Mouse (Mus musculus) liver, embryonic 14.5 days (tissue): Measurements from ENCODE around the gene Aldh1b1. TPM values are rescaled to one million over a fixed set of nuclear protein-coding genes. Genes with fewer than 3 reads are reported as not detected.

Experiments used
- ATAC-seq: fragments of 200-750 bp; cut with Nextera tagmentation; 2 replicates; pipeline ENCODE4 v1.8.0; 2017; ENCODE audit warnings: moderate number of reproducible peaks, mild to moderate bottlenecking, moderate library complexity; ENCODE audit not compliant: insufficient read depth
- DNase-seq, 3 experiments: peaks; one replicate each; pipeline ENCODE4 v3.0.0-alpha.2; 2012 to 2013; ENCODE audit warnings: low read depth in 3 of 3, low spot score in 3 of 3
- H3K27ac ChIP-seq: fragments of 300-500 bp; sonication (generic); 2 replicates; pipeline ENCODE4 v1.5.1; 2014; ENCODE audit warnings: moderate library complexity, mild to moderate bottlenecking, control low read depth, inconsistent platforms
- H3K27me3 ChIP-seq: fragments of 300-500 bp; sonication (generic); 2 replicates; pipeline ENCODE4 v1.6.1; 2014; ENCODE audit warnings: mild to moderate bottlenecking, low read length, moderate library complexity; ENCODE audit not compliant: control insufficient read depth, insufficient read depth
- H3K36me3 ChIP-seq: fragments of 300-500 bp; sonication (generic); replicated peaks from 2 replicates; pipeline ENCODE4 v1.6.1; 2014; ENCODE audit warnings: low read depth; ENCODE audit not compliant: control insufficient read depth, insufficient read depth
- H3K4me1 ChIP-seq, 2 experiments: fragments of 200-500 bp in 1 of 2; fragments of 300-500 bp in 1 of 2; sonication (generic) in 1 of 2; replicated peaks; 2 replicates each; pipeline ENCODE4 v1.6.1; 2012 to 2014; ENCODE audit warnings: antibody characterized with exemption in 1 of 2, inconsistent platforms in 1 of 2, low read length in 1 of 2; ENCODE audit not compliant: control insufficient read depth in 2 of 2, insufficient read depth in 2 of 2
- H3K4me2 ChIP-seq: fragments of 300-500 bp; sonication (generic); 2 replicates; pipeline ENCODE4 v1.6.1; 2014; ENCODE audit warnings: low read depth, mild to moderate bottlenecking, control low read depth, moderate library complexity
- H3K4me3 ChIP-seq, 2 experiments: fragments of 200-500 bp in 1 of 2; fragments of 300-500 bp in 1 of 2; sonication (generic) in 1 of 2; 2 replicates each; pipeline ENCODE4 v1.5.1; 2012 to 2014; ENCODE audit warnings: low read depth in 2 of 2, low read length in 2 of 2, mild to moderate bottlenecking in 2 of 2, control low read depth in 1 of 2, inconsistent platforms in 1 of 2, moderate library complexity in 1 of 2; ENCODE audit not compliant: insufficient read depth in 1 of 2
- H3K9ac ChIP-seq: fragments of 300-500 bp; sonication (generic); replicated peaks from 2 replicates; pipeline ENCODE4 v1.6.1; 2014; ENCODE audit warnings: mild to moderate bottlenecking, control low read depth, moderate library complexity
- H3K9me3 ChIP-seq: fragments of 300-500 bp; sonication (generic); 2 replicates; pipeline ENCODE4 v1.6.1; 2016; ENCODE audit warnings: low read length, mixed read lengths; ENCODE audit not compliant: control insufficient read depth
- CTCF ChIP-seq: IDR thresholded peaks from 2 replicates; pipeline ENCODE4 v1.5.1; 2016; ENCODE audit warnings: antibody characterized with exemption, low read depth, control low read depth
- EP300 ChIP-seq: IDR thresholded peaks from 2 replicates; pipeline ENCODE4 v1.6.1; 2016; ENCODE audit warnings: antibody characterized with exemption, low read depth
- WGBS: fragments of 180-500 bp; shearing (Covaris S2); extraction: QIAGEN DNeasy Blood & Tissue Kit; methylation state at CpG from one replicate; pipeline ENCODE4 v1.1.7; 2014; ENCODE audit not compliant: insufficient replicate concordance; 5-methylcytosine and 5-hydroxymethylcytosine counted together
- polyA plus RNA-seq, 2 experiments: library from polyadenylated mRNA; depleted of rRNA in 1 of 2; stranded (reverse) in 1 of 2; unstranded in 1 of 2; fragments of >200 nt; fragmentation: Nextera tagmentation in 1 of 2; extraction: Ambion mirVana in 1 of 2; gene quantifications; 2 replicates each; pipeline versions ENCODE4 v1.2.1 to v1.2.3; 2012 to 2014

The Aldh1b1 gene
- polyA plus RNA-seq, 2 experiments: 23.4 to 30.5 TPM

GRCm38 (mm10) chr4:45831996-45832395 lies 33.2 kb downstream of the Aldh1b1 start:
- DNase-seq (no peak), ATAC-seq (no peak)
- WGBS: 67% methylated on average over 7 of the region's 7 CpGs
- no peak for TF ChIP-seq EP300
- no peak for TF ChIP-seq CTCF
- Histone ChIP-seq H3K9ac (no peak overlapping the region), H3K27me3 (peaks cover 14% of the 10 kb centered on the region), H3K4me2 (no peak overlapping the region), H3K4me3 (no peak overlapping the region), H3K4me1 (no peaks in the 10 kb centered on the region), H3K9me3 (no peaks in the 10 kb centered on the region), H3K27ac (no peak overlapping the region), H3K36me3 (no peaks in the 10 kb centered on the region)

- WGBS: 25% methylated on average over 5 of the region's 5 CpGs
- Histone ChIP-seq H3K4me2 (no peak overlapping the region), H3K9me3 (no peaks in the 10 kb centered on the region), H3K27ac (no peak overlapping the region), H3K9ac (no peak overlapping the region), H3K27me3 (peaks cover 1% of the 10 kb centered on the region; the same call in 1 of the 2 replicates), H3K36me3 (no peaks in the 10 kb centered on the region), H3K4me1 (no peaks in the 10 kb centered on the region), H3K4me3 (no peak overlapping the region)
- ATAC-seq: no peak
- TF ChIP-seq CTCF (no peak), EP300 (no peak)
- DNase-seq: no peak
These were observed 34.6 kb downstream of the Aldh1b1 start for GRCm38 (mm10) chr4:45833461-45833860.

- DNase-seq (no peak), ATAC-seq (no peak)
- Histone ChIP-seq H3K4me3 (no peak overlapping the region), H3K27ac (no peak overlapping the region), H3K27me3 (no peaks in the 10 kb centered on the region), H3K4me2 (no peak overlapping the region), H3K36me3 (no peaks in the 10 kb centered on the region), H3K9me3 (no peaks in the 10 kb centered on the region), H3K9ac (no peak overlapping the region), H3K4me1 (no peaks in the 10 kb centered on the region)
- TF ChIP-seq CTCF (peak; percentile 74), EP300 (no peak)
- WGBS: 38% methylated on average over 14 of the region's 14 CpGs
These were observed 45.5 kb downstream of the Aldh1b1 start for GRCm38 (mm10) chr4:45844355-45844754.

GRCm38 (mm10) chr4:45846263-45846662 lies 47.4 kb downstream of the Aldh1b1 start:
- ATAC-seq (no peak), DNase-seq (no peak)
- Histone ChIP-seq H3K27ac (no peak overlapping the region), H3K9ac (no peak overlapping the region), H3K4me3 (no peak overlapping the region), H3K9me3 (no peaks in the 10 kb centered on the region), H3K36me3 (no peaks in the 10 kb centered on the region), H3K27me3 (no peaks in the 10 kb centered on the region; the same call in 1 of the 2 replicates), H3K4me1 (no peaks in the 10 kb centered on the region), H3K4me2 (no peak overlapping the region)
- no peak for TF ChIP-seq CTCF
- no peak for TF ChIP-seq EP300
- WGBS: 57% methylated on average over 2 of the region's 2 CpGs

DNA sequence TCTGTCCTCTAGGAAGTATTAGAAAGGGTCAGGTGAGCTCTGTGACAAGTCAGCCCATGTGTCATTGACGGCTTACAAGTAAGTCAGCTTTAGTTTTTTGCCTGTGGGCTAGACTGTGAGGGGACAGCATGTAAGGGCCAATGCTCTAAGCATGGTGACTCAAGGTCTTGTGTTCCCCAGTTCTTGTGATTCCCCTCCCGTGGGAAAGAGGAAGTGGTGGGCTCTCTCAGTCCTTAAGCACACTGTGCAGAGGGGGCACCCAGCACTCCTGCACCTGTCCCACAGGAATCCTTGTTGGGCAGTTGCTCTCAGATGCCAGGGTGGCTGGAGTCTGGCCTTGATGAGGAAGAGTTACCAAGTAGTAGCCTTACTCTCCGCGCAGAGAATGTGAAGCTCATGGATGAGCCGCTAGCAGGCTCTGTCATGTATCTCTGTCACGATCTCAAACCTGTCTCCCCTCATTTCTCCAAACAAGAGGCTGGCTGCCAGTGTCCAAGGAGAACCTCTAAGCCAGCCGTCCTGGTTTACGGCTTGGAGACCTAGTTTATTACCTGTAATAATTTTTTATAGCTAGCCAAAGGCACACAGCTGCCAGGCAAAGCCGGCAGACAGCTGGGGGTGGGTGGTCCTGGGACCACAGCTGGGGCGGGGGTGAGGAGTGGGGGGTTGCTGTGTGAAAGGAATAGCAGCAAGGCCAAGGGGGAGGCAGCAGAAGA lies 49.4 kb downstream of the Aldh1b1 start, which contains the start of gene Stra6l:
TSS of gene Stra6l (plus strand) at position 556 of the 716 bp plus-strand sequence.
- no peaks in the 10 kb centered on the region for H3K36me3 ChIP-seq
- no peaks in the 10 kb centered on the region; a peak in 1 of 4 replicates for H3K4me1 ChIP-seq
- peak within 1 kb of the TSS; percentile 35 to 42 for H3K4me3 ChIP-seq
- peak within 1 kb of the TSS; percentile 23 for H3K4me2 ChIP-seq
- H3K27me3 ChIP-seq: no peaks in the 10 kb centered on the region; the same call in 1 of the 2 replicates
- 23% methylated on average over 10 of the region's 10 CpGs for WGBS
- no peaks in the 10 kb centered on the region for H3K9me3 ChIP-seq
- H3K27ac ChIP-seq: no peak within 1 kb of the TSS
- no peak within 1 kb of the TSS for H3K9ac ChIP-seq
- ATAC-seq (no peak), DNase-seq (no peak)
- no peak for TF ChIP-seq EP300
- TF ChIP-seq CTCF: no peak
